Mouse (Mus musculus): ENCODE measurements around the gene Clcn2.

DNA sequence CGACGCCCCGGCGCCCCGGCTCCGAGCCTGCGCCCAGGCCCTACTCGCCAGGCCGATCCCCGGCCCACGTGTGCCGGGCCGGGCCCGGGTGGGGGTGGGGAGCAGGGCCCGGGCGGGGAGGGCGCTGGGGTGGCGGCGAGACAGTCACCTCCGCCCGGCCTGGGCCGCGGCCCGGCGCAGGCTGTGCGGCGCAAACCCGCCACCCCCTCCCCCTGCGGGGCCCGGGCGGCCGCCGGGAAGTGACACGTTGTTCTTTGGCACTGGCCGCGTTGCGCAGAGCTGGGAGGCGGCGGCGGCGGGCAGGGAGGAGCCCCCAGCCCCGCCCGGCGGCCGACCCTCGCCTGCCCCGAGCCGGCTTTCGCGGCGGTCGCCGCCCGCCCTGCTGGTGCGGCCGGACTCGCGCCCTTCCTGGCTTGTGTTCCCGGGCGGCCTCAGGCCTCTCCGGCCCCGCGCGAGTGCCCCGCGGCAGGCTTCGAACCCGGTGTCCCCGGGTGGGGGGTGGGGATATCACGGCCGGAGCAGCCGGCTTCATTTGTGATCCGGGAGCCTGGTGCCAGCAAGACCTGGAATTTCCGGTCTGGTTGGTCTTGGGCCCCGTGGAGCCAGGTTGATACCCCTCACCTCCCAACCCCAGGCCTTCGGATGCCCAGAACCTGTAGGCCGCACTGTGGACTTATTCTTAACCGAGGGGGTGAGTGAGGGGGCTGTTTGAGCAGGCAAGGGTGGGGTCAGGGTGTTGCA lies 44.4 kb downstream of the Clcn2 start:
- TF ChIP-seq CTCF (IDR thresholded peaks at IDR 0.05; ENCODE audit: extremely low read depth, insufficient read depth, insufficient read length, insufficient replicate concordance): no peak
- no peak for TF ChIP-seq POLR2A (IDR thresholded peaks at IDR 0.05; ENCODE audit: low read depth, low read length)

All from spleen, adult 2 months (tissue).